Mouse (Mus musculus) hindbrain, embryonic 16.5 days (tissue): ENCODE measurements at regions not wholly inside any gene's neighbourhood (a gene's known extent, or its start where the extent isn't known, plus 50 kb on each side); places are given as distances from the start of the nearest gene placed in this dataset.

Source experiments
- ATAC-seq: fragments of 200-750 bp; cut with Nextera tagmentation; 2 replicates; pipeline ENCODE4 v1.8.0; 2017; ENCODE audit warnings: moderate TSS enrichment, moderate library complexity
- H3K27ac ChIP-seq: fragments of 300-500 bp; sonication (generic); 2 replicates; pipeline ENCODE4 v1.5.1; 2014; ENCODE audit warnings: low read depth, mild to moderate bottlenecking, control low read depth, low read length, moderate library complexity
- H3K27me3 ChIP-seq: fragments of 300-500 bp; sonication (generic); replicated peaks from 2 replicates; pipeline ENCODE4 v1.6.1; 2014; ENCODE audit warnings: low read length; ENCODE audit not compliant: control insufficient read depth, insufficient read depth
- H3K36me3 ChIP-seq: fragments of 300-500 bp; sonication (generic); 2 replicates; pipeline ENCODE4 v1.6.1; 2014; ENCODE audit warnings: mild to moderate bottlenecking, low read length, moderate library complexity, mixed read lengths; ENCODE audit not compliant: control insufficient read depth, insufficient read depth
- H3K4me1 ChIP-seq: fragments of 300-500 bp; sonication (generic); 2 replicates; pipeline ENCODE4 v1.6.1; 2014; ENCODE audit warnings: low read depth, low read length; ENCODE audit not compliant: control insufficient read depth, insufficient read depth
- H3K4me2 ChIP-seq: fragments of 300-500 bp; sonication (generic); 2 replicates; pipeline ENCODE4 v1.6.1; 2014; ENCODE audit warnings: mild to moderate bottlenecking, low read length, control low read depth, moderate library complexity
- H3K4me3 ChIP-seq: fragments of 300-500 bp; sonication (generic); 2 replicates; pipeline ENCODE4 v1.5.1; 2014; ENCODE audit warnings: mild to moderate bottlenecking, low read length, control low read depth, moderate library complexity
- H3K9ac ChIP-seq: fragments of 300-500 bp; sonication (generic); 2 replicates; pipeline ENCODE4 v1.6.1; 2014; ENCODE audit warnings: low read depth, mild to moderate bottlenecking, control low read depth, low read length, moderate library complexity
- H3K9me3 ChIP-seq: fragments of 300-500 bp; sonication (generic); 2 replicates; pipeline ENCODE4 v1.6.1; 2014; ENCODE audit warnings: mild to moderate bottlenecking, low read length, moderate library complexity; ENCODE audit not compliant: control insufficient read depth
- WGBS: fragments of 180-500 bp; shearing (Covaris S2); extraction: QIAGEN DNeasy Blood & Tissue Kit; methylation state at CpG from one replicate; pipeline ENCODE4 v1.1.7; 2014; 5-methylcytosine and 5-hydroxymethylcytosine counted together

GRCm38 (mm10) chr15:94025996-94026696 lies 430.5 kb upstream of the Prickle1 start:
- 53% methylated on average over 16 of the region's 16 CpGs for WGBS
- ATAC-seq, result no peak
- H3K4me1 ChIP-seq, result peaks cover 2% of the 10 kb centered on the region; the same call in 1 of the 2 replicates
- H3K4me3 ChIP-seq, result no peak overlapping the region
- peaks cover 4% of the 10 kb centered on the region; the same call in 1 of the 2 replicates for H3K9me3 ChIP-seq
- H3K4me2 ChIP-seq, result no peak overlapping the region
- H3K9ac ChIP-seq, result no peak overlapping the region
- no peaks in the 10 kb centered on the region for H3K36me3 ChIP-seq
- no peak overlapping the region for H3K27ac ChIP-seq
- H3K27me3 ChIP-seq, result no peaks in the 10 kb centered on the region

- H3K9ac ChIP-seq, result no peak overlapping the region
- ATAC-seq, result no peak
- no peaks in the 10 kb centered on the region for H3K27me3 ChIP-seq
- H3K4me2 ChIP-seq, result no peak overlapping the region
- H3K4me1 ChIP-seq, result peaks cover 2% of the 10 kb centered on the region; the same call in 1 of the 2 replicates
- no peaks in the 10 kb centered on the region for H3K9me3 ChIP-seq
- no peak overlapping the region for H3K27ac ChIP-seq
- H3K4me3 ChIP-seq, result no peak overlapping the region
- no peaks in the 10 kb centered on the region for H3K36me3 ChIP-seq
- WGBS, result 73% methylated on average over 20 of the region's 20 CpGs
These were observed 429.7 kb upstream of the Prickle1 start for GRCm38 (mm10) chr15:94025239-94025971.

DNA sequence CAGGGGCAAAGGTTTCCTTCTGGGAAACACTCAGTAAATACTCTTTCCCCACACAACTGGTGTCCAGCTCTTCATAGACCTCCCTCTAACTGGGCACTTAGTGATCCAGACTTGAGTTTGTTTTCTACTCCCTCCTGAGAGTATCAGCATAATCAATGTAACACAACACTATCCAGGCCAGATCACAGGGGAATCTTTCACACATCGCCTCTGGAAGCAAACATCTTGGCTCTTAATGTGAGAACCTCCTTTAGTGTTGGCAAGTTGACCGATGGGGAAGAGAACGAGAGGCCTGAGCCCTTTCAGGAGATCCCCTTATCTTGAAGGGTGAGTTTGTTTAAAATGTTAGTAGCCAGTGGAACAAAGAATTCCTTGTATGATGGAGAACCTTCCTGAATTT lies 429.1 kb upstream of the Prickle1 start:
- ATAC-seq, result no peak
- H3K27ac ChIP-seq, result no peak overlapping the region
- no peak overlapping the region for H3K4me2 ChIP-seq
- H3K4me3 ChIP-seq, result no peak overlapping the region
- H3K9me3 ChIP-seq, result no peaks in the 10 kb centered on the region
- H3K4me1 ChIP-seq, result peaks cover 2% of the 10 kb centered on the region; the same call in 1 of the 2 replicates
- no peak overlapping the region for H3K9ac ChIP-seq
- H3K36me3 ChIP-seq, result no peaks in the 10 kb centered on the region
- 72% methylated on average over 3 of the region's 3 CpGs for WGBS
- H3K27me3 ChIP-seq, result no peaks in the 10 kb centered on the region

DNA sequence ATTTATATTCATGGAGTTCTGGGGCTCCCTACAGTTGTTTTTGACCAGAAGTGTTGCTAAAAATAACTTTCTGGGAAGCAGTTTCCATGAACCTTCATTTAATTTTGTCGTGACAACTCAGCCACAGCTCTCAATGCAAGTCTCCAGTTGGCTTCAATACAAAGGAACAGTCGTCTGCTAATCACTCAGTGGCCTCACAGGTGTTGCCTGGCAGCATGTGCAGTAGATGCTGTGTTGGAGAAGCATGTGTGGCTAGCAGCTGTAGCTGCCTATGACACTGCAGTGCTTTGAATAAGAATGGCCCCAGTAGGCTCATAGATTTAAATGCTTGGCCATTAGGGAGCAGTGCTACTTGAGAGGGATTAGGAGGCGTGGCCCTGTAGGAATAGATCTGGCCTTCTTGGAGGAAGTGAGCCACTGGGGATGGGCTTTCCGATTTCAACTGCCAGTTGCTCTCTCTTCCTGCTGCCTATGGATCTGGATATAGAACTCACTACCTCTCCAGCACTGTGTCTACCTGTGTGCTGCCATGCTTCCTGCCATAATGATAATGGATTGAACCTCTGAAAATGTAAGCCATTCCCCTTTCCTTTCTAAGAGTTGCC lies 428.5 kb upstream of the Prickle1 start:
- Histone ChIP-seq H3K36me3 (no peaks in the 10 kb centered on the region), H3K4me3 (no peak overlapping the region), H3K27ac (no peak overlapping the region), H3K9me3 (no peaks in the 10 kb centered on the region), H3K27me3 (no peaks in the 10 kb centered on the region), H3K9ac (no peak overlapping the region), H3K4me2 (no peak overlapping the region), H3K4me1 (peaks cover 2% of the 10 kb centered on the region; the same call in 1 of the 2 replicates)
- WGBS, result 54% methylated on average over 4 of the region's 4 CpGs
- peak; percentile 52; the same call in 1 of the 2 replicates for ATAC-seq

GRCm38 (mm10) chr15:94023501-94023900 lies 427.8 kb upstream of the Prickle1 start:
- H3K4me2 ChIP-seq, result no peak overlapping the region
- H3K9me3 ChIP-seq, result no peaks in the 10 kb centered on the region
- H3K4me3 ChIP-seq, result no peak overlapping the region
- H3K27me3 ChIP-seq, result no peaks in the 10 kb centered on the region
- no peaks in the 10 kb centered on the region for H3K36me3 ChIP-seq
- no peak overlapping the region for H3K9ac ChIP-seq
- H3K4me1 ChIP-seq, result peaks cover 2% of the 10 kb centered on the region; the same call in 1 of the 2 replicates
- no peak for ATAC-seq
- 78% methylated on average over 4 of the region's 4 CpGs for WGBS
- no peak overlapping the region for H3K27ac ChIP-seq

- no peak for ATAC-seq
- no peak overlapping the region for H3K4me3 ChIP-seq
- H3K9ac ChIP-seq, result no peak overlapping the region
- H3K27ac ChIP-seq, result no peak overlapping the region
- H3K9me3 ChIP-seq, result no peaks in the 10 kb centered on the region
- H3K4me1 ChIP-seq, result no peaks in the 10 kb centered on the region
- H3K36me3 ChIP-seq, result no peaks in the 10 kb centered on the region
- no peak overlapping the region for H3K4me2 ChIP-seq
- H3K27me3 ChIP-seq, result no peaks in the 10 kb centered on the region
- 74% methylated on average over 9 of the region's 9 CpGs for WGBS
These were observed 422.1 kb upstream of the Prickle1 start for GRCm38 (mm10) chr15:94017814-94018213.

GRCm38 (mm10) chr15:94011499-94011898 lies 415.8 kb upstream of the Prickle1 start:
- no peak overlapping the region for H3K4me3 ChIP-seq
- WGBS, result 75% methylated on average over 4 of the region's 4 CpGs
- H3K9me3 ChIP-seq, result no peaks in the 10 kb centered on the region
- no peak overlapping the region for H3K9ac ChIP-seq
- H3K27ac ChIP-seq, result no peak overlapping the region
- ATAC-seq, result no peak
- no peak overlapping the region for H3K4me2 ChIP-seq
- no peaks in the 10 kb centered on the region for H3K4me1 ChIP-seq
- no peaks in the 10 kb centered on the region for H3K36me3 ChIP-seq
- H3K27me3 ChIP-seq, result no peaks in the 10 kb centered on the region

DNA sequence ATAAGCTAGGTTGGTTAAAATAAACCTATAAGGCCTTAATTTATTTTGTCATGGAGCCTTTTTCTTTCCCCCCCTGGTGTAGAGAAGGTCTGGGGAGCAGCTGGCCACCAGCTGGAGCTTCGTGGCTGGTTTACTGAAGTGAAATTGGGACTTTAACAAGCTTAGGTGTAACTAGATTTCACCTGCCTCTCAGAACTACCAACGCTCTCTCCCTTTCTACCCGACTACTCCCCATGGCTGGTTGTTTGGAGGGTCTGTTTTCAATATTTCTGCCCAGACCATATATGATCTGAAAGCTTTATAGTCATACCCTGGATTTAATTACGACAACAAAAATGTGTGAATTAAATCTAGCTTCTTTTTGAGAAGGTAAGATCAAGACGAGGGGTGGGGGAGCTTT lies 410.4 kb upstream of the Prickle1 start:
- Histone ChIP-seq H3K27ac (no peak overlapping the region), H3K27me3 (no peaks in the 10 kb centered on the region), H3K9me3 (no peaks in the 10 kb centered on the region), H3K9ac (no peak overlapping the region), H3K36me3 (no peaks in the 10 kb centered on the region), H3K4me2 (no peak overlapping the region), H3K4me3 (no peak overlapping the region), H3K4me1 (no peaks in the 10 kb centered on the region)
- 74% methylated on average over 5 of the region's 5 CpGs for WGBS
- no peak for ATAC-seq

DNA sequence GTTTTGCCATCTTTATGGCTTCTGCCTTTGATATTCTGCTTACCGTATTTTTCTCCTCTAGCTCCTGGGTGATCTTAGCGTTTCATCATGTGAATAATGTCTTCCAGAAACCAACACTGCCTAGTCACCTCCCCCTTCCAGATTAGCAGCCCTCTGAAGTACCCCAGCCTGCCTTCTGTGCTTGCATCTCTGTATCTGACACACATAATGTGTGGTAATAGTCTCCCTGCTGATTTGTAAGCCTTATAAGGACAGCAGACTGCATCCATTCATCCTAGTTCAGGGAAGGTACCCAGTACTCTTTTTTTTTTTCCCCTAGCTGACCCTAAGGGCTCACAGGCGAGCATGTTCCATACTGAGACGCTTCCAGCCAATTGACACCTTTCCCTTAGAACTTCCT lies 409.2 kb upstream of the Prickle1 start:
- WGBS, result 37% methylated on average over 4 of the region's 4 CpGs
- Histone ChIP-seq H3K27me3 (no peaks in the 10 kb centered on the region), H3K4me3 (no peak overlapping the region), H3K4me1 (no peaks in the 10 kb centered on the region), H3K9ac (no peak overlapping the region), H3K36me3 (no peaks in the 10 kb centered on the region), H3K27ac (no peak overlapping the region), H3K4me2 (no peak overlapping the region), H3K9me3 (no peaks in the 10 kb centered on the region)
- no peak for ATAC-seq
